Mouse (Mus musculus): ENCODE measurements around the gene Epb41. TPM values are rescaled to one million over a fixed set of nuclear protein-coding genes. Genes with fewer than 3 reads are reported as not detected.
A peak's percentile ranks its signal among the peaks of the same experiment; 100 is the strongest.

Gene Epb41
- total RNA-seq, 4 experiments from 2014 or later, result 114 to 129 (median 121) TPM

- DNase-seq (ENCODE audit: low spot score in 2 of 2), result peak; percentile 41 to 50
Measured at GRCm38 (mm10) chr4:132074077-132074932, 816 bp downstream of the Epb41 start, which contains the start of gene Gm10300. Gm10300 (plus strand) TSS chr4:132074697.

- DNase-seq (ENCODE audit: low spot score in 2 of 2), result peak; percentile 56 to 79
Measured at GRCm38 (mm10) chr4:132072946-132073345, 2.2 kb downstream of the Epb41 start.

GRCm38 (mm10) chr4:132072156-132072555 lies 3.0 kb downstream of the Epb41 start:
- no peak for DNase-seq (ENCODE audit: low spot score in 2 of 2)

- no peak for DNase-seq (ENCODE audit: low spot score in 2 of 2)
Measured at GRCm38 (mm10) chr4:132071674-132072073, 3.4 kb downstream of the Epb41 start.

GRCm38 (mm10) chr4:132067938-132068235 lies 7.2 kb downstream of the Epb41 start:
- DNase-seq (ENCODE audit: low spot score in 2 of 2), result no peak

DNA sequence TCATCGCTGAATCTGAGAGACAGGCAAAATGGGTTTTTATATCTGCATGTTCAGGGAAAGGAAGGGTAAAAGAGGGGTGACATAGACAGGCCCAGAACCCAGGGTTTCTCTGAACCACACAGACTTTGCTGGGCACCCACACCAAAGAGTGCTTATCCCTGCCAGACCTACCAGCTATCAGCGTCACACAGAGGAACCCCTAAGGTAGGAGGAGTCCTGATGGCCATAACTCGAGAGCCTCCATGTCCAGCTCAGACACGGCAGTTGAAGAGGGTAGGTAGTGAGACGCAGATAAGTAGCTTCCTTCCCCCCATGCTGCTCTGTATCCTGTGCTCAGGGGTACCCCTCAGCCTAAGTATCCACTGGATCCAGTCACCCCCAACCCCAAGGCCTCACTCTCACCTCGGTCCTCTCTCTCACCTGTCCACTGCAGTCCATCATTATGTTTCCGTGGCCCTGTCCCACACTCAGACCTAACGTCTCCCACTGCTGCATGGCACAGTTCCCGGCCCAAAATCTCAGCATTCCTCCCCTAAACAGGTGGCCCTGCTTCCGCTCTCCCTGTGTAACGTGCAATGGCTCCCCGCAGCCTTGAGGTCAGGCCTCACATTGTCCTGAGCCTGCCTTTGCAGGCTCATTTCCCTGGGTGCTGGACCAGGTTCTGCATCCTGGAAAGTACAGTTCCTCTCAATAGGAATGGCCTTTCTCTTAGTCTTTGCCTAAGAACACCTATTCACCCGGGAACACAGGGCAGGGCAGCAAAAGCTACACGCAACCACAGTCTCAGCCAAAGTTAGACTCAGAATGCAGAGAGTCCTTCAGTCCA lies 7.8 kb downstream of the Epb41 start:
- no peak for DNase-seq (ENCODE audit: low spot score in 2 of 2)

DNA sequence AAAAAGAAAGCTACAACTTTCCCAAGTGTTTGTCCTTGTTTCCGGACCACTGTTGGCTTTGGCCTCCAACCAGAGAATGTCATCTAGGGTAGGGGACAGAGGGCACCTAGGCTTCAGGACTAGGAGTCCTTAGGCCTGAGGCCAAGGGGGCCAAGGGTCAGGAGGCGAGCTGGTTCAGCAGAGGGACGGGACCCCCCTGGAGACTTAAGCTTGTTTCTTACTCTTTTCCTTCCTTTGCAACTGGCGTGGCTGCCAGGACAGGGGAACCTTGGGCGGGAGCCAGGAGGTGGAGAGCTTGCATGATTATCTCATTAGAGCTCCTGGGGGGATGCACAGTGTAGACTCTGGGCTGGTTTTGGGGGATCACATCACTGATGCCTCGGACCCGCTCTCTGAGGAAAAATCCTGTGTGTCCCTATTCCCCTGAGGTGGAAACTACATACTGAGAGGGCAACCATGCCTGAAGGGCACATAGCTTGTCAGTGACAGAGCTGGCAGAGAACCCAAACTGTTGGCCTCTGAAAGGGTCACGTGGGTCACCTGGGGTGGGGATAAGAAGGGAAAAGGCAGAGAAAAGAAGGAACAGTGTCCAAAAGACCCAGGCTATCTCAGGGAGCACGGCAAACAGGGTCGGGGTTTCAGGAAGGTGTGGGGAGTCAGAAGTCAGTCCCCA lies 8.9 kb downstream of the Epb41 start:
- peak in 1 of 2 experiments; percentile 27 for DNase-seq (ENCODE audit: low spot score in 2 of 2)

GRCm38 (mm10) chr4:132065578-132065977 lies 9.5 kb downstream of the Epb41 start:
- no peak for DNase-seq (ENCODE audit: low spot score in 2 of 2)

GRCm38 (mm10) chr4:132064550-132064949 lies 10.6 kb downstream of the Epb41 start:
- no peak for DNase-seq (ENCODE audit: low spot score in 2 of 2)

GRCm38 (mm10) chr4:132062934-132063884 lies 11.9 kb downstream of the Epb41 start:
- no peak for DNase-seq (ENCODE audit: low spot score in 2 of 2)

GRCm38 (mm10) chr4:132062289-132062688 lies 12.8 kb downstream of the Epb41 start:
- no peak for DNase-seq (ENCODE audit: low spot score in 2 of 2)

GRCm38 (mm10) chr4:132060040-132060832 lies 14.9 kb downstream of the Epb41 start:
- DNase-seq (ENCODE audit: low spot score in 2 of 2), result no peak

GRCm38 (mm10) chr4:132059541-132059940 lies 15.6 kb downstream of the Epb41 start:
- no peak for DNase-seq (ENCODE audit: low spot score in 2 of 2)

DNA sequence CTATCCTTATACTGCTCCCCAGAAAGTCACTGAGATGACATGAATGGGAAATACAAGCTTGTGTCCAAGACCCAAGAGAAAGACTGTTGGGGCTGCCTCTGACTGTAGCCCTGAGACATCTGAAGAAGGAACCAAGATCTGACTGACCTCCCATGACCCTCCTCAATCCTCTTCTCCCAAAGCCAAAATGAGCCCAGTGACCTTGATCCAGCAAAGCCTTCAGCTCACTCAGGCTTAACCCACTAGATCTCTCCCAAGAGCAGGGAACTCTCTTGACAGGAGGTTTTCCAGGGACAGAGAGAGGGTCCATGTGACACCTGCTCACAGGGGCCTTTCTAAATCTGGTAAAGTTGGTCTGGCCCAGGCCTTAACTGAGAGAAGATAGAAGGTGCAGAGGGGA lies 17.8 kb downstream of the Epb41 start:
- DNase-seq (ENCODE audit: low spot score in 2 of 2), result no peak

GRCm38 (mm10) chr4:132051321-132052275 lies 23.5 kb downstream of the Epb41 start:
- no peak for DNase-seq (ENCODE audit: low spot score in 2 of 2)

DNA sequence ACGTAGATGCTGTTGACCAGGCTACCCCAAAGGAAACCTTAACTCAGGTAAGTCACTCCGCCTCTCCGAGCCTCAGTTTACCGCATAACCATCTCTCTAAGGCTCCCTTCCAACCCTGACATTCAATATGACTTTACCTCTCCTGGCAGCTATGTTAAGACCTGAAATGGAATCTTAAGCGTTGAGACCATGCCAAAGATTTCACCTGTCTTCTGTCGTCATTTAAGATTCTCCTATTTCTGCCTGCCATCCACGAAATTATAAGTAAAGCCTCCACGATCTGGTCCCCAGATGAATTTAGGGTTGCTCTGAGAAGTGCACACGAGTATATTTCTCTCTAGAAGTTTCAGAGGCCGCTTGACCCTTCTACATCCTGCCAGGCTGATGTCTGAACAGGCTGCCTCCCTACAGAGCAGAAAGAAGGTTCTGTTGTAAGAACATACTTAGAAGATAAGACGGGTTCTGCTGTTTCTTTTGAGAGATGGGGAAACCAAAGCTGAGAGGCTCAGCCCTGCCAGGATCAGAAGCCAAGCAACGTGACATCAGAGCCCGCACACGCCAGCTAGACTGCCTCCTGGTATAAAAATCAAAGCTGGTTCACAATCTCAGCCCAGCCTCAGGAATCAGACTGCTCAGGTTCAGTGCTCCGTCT lies 25.4 kb downstream of the Epb41 start:
- no peak for DNase-seq (ENCODE audit: low spot score in 2 of 2)

DNA sequence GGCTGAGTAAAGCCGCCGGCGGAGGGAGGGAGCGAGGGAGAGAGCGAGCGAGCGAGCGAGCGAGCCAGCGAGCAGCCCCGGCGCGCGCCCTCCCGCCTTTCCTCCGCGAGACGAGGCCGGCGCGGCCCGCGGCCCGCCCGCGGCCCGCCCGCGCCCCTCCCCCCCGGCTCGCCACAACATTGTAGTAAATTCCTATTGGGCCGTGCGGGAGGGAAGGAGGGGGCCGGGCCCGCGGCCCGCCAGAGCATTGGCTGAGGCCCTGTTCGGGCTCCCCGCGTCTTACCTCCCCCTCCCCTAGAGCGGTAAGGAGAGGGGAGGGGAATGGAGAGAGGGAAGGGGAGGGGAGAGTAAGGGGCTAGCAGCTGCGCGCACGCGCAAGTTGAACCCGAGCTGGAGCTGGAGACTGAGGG lies 26.1 kb downstream of the Epb41 start:
- DNase-seq (ENCODE audit: low spot score in 2 of 2), result peak; percentile 62 to 77
